Mouse (Mus musculus): ENCODE results near the gene Hltf.

Gene Hltf

DNA sequence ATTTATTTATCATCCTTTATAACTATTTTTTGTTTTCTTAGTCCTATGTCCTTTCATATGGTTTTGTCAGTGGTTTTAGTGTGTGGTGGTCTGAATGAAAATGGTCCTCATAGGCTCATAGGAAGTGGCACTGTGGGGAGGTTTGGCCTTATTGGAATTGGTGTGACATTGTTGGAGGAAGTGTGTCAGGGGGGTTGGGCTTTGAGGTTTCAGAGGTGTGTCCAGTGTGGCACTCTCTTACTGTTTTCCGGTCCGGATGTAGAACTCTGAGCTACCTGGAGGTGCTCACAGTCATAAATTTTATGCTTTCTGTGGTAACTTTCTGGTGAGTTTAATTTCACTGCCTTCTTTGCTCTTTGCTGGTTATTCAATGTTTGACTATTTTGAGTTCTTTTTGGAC, 47.2 kb downstream of the Hltf start:
- DNase-seq: no peak

DNA sequence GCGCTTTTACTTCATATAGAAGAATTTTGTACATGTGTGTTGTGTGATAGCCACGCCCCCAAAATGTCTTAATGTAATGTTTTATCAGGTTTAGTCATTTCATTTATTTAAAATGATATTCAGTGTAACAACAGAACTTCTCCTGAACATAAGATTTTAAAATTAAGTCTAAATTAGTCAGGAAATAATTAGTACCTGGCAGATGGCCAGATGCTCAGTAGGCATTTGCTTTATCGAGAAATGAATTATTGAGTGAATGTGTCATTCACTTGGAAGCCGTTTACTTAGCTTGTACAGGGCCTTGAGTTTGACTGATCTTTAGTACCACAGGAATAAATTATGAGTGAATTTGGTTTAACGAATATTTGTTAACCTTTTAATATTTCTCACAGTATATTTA, 51.3 kb downstream of the Hltf start:
- no peak for DNase-seq

DNA sequence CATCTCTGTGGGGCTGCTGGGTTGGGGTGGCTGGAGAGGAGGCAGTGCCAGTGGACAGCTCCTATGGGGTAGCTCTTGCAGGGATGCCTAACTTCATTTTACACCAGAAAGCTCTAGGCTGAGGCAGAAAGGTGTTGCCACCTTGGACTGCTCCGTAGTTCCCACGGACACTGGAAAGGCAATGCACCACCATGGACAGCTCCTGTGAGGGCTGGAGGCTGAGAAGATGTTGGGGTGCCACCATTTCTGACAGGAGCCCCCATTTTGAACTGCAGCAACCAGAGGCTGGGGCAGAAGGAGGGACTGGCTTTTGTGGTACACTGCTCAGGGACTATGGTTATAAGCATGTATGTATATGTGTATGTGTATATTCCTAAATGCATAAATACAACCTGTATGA, 54.3 kb downstream of the Hltf start:
- DNase-seq: no peak

DNA sequence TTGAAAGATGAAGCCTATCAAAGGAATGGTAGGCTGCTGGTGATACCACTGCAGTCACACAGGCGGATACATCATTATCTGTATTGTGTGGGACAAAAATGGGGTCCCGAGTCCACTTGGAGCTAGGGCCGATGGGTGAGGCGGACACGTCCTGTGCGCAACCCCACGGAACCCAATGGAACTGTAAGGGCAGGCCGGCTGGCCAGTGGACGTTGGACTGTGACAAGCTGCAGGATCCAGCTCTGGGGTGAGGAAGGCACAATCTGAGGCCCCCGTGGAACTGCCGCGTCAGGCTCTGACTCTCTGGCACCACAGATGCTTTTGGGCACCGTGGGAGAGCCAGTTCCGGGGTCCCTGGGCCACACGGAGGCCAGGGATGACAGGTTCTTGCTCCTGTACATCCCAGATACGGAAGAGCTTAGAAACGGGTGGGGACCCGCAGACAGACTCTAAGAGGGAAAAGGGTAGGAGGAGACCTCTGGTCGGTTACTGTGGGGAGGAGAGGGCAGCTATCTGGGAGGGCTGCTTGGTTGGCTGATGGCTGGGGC, 61.5 kb downstream of the Hltf start:
- no peak for DNase-seq

DNA sequence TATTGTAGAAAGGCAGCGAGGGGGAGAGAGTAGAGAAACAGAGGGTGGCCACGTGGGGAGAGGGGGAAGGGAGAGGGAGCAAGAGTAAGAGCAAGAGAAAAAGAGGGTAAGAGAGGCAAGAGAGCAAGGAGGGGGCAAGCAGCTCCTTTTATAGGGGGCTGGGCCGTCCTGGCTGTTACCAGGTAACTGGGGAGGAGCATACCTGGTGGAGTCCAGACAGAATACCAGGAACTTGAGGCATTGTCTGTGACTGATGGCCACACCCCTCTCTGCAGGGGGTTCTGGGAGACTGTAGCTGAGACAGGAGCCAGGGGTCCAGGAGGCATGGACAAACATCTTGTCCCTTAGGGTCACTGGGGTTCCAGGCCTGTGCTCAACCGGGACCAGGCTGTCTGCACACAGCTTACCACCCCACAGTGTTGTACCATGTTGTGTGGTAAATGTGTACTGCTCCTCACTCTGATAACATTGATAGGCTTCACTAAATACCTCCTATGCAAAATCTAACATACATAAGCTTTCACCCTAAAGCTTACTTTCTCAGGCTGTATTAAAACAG, 62.2 kb downstream of the Hltf start:
- DNase-seq: no peak

DNA sequence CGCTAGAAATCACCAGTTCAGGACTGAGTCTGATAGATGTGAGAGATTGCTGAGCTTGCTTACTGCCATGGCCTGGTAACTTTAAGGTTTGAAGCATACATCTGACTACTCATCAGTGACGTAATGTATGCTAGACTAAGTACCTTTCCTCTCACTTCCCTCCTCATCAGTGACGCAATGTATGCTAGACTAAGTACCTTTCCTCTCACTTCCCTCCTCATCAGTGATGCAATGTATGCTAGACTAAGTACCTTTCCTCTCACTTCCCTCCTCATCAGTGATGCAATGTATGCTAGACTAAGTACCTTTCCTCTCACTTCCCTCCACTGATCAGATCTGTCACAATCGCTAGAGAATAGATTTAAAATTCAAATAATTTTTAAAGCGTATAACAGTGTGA, 64.0 kb downstream of the Hltf start:
- DNase-seq: peak; percentile 15

- DNase-seq: no peak
These were observed 68.0 kb downstream of the Hltf start for GRCm38 (mm10) chr3:20125604-20126003.

DNA sequence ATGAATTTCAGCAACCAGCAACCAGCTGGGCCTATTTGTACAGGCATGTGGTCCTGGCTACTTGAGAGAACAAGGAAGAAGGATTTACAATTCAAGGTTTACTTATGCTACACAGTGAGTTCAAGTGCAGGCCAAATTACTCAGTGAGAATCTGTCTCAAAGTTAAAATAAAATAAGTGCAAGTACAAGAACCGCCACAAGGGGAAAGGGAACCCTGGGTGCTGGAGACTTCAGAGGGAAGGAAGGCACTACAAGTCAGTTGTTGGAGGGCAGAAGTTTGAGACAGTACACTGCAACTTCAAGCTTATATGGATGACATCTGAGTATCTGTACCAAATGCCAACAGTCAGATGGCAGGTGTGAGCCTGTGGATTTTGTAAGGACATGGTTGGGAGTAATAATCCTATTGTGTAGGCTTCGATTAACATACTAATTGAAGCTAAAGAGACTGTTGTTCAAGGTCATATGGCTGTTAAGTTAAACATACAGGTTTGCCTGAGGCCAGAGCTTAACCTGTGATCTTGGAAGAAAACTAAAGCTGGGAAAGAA, 69.5 kb downstream of the Hltf start:
- no peak for DNase-seq

DNA sequence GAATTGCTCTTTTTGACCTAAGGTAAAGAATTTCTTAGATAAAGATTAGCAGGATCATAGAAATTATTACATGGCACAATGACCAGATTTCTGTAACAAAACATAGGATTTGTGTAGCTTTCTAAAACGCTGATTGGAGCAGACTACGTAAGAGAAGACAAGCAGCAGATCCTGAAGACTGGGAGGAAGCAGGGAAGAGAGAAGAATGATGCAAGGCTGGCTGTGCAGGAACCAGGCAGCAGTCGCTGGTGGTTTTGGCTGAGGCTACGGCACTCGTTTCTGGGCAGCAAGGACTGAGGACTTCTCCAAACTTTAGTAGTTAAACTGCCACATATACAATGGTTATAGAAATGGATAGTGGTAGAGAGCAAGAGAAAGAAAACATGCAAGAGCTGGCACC, 71.9 kb downstream of the Hltf start:
- no peak for DNase-seq

GRCm38 (mm10) chr3:20130456-20131349, 73.1 kb downstream of the Hltf start:
- DNase-seq: peak; percentile 44

DNA sequence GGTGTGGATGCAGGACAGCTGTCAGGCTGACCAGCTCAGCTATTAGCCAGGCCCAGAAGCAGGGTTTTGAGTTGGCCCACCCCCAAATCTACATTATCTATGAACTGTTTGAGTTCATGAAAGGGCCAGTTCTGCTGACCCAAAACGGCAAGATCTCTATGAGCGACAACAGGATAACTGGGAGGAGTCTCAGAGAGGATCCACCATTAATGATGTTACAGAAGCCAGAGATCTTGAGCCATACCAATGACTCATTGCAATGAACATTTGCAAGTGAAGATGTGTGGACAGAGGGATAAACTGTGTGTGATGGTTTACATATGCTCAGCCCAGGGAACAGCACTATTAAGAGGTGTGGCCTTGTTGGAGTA, 73.7 kb downstream of the Hltf start:
- DNase-seq: peak; percentile 77

GRCm38 (mm10) chr3:20132731-20133130, 75.1 kb downstream of the Hltf start:
- DNase-seq: peak; percentile 50

- peak; percentile 15 for DNase-seq
These were observed 76.1 kb downstream of the Hltf start for GRCm38 (mm10) chr3:20133745-20134144.

DNA sequence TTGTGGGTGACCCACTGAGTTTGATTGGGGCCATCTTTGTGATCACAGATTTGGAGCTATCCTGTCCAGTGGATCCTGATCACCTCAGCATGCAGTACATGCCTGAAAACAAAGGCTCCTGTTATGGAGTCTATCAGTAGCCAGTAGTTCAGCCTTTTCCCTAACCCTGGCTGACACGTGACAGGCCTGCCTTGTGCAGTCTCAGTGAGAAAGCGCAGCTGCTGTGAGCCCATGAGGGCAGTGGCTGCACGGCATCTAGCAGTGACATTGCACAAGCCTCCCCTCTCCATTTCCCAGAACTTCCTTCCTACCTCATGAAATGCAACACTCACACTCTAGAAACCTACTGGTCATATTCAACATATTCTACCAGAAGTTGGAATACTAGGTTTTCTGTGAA, 76.9 kb downstream of the Hltf start:
- peak; percentile 47 for DNase-seq

DNA sequence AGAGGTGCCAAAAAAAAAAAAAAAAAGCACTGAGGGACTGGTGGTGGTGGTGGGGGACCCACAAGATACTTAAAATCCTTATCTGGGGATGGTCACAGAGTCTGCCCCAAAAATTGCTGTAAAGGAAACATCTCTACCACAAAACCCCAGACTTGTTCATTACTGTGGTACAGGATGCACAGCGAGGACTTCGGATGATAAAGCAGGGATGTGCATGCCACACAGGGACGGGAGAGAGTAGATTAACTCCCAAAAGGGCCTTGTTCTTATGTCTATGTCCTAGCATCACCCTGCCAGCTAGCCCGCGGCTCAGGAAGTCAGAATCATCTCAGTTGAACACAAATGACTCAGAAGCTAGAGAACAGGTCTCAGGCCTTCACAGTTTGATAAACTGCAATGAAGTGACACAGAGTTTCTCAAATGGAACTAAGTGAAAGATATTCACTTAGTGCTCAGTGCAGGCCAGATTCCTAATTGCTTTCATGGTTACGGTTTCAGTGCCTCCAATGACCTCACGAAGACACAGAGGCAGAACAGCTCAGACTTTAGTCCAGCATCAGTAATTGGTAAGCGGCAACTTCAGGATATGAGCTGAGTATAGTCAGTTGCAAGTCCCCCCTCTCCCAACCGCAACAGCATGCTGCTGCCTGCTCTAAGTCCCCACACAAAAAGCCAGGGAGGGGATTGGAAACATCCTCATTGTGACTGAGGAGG, 79.4 kb downstream of the Hltf start:
- DNase-seq: no peak

GRCm38 (mm10) chr3:20141240-20141639, 83.6 kb downstream of the Hltf start:
- DNase-seq: no peak

- DNase-seq: peak; percentile 21
These were observed 84.1 kb downstream of the Hltf start for GRCm38 (mm10) chr3:20141679-20142078.

GRCm38 (mm10) chr3:20142101-20142500, 84.5 kb downstream of the Hltf start:
- no peak for DNase-seq

DNA sequence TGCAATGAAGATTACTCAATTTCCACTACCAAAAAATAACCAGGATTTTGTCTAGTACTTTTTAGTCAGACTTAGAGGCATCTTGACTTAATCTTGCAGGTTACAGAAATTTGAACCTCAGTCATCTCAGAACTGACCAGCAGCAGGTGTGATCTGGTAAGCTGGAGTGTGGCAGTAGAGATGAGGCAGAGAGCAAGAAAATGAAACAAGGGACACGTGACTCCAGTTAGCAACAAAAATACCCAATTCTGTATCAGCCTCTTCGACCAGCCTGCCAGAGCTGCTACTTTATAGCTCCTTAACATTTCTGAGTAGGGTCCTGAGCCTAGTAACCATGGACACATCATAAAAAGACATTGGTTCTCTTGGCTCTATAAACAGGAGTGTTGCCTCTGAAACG, 85.0 kb downstream of the Hltf start:
- no peak for DNase-seq

GRCm38 (mm10) chr3:20143726-20144125, 86.1 kb downstream of the Hltf start:
- DNase-seq: no peak

- DNase-seq: peak; percentile 10
These were observed 86.8 kb downstream of the Hltf start for GRCm38 (mm10) chr3:20144401-20144800.

DNA sequence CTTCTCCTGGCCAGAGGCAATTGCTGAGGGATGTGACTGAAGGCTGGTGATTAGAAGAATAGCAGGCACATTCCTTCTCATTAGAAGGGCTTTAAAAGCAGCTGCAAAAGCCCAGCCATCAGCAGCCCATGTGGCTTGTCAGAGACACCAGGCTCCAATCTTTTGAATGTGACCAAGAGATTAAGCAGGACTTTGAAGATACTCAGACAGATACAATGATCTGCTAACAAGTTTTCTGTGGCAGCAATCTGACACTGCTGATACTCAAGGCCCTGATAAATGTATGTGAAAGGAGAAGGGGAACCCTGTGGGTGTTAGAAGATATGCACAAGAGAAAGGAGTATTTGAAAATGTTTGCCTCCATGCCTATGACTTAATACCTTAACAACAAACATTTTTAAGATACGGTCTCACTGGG, 88.1 kb downstream of the Hltf start:
- DNase-seq: peak; percentile 26

- DNase-seq: no peak
These were observed 89.3 kb downstream of the Hltf start for GRCm38 (mm10) chr3:20146884-20147395.

Data from lung, postnatal 10 days (tissue).